Mouse (Mus musculus): ENCODE measurements around the gene Cebpe.

- no peak for TF ChIP-seq CTCF (IDR thresholded peaks at IDR 0.05; ENCODE audit: low read depth)
- TF ChIP-seq EP300 (IDR thresholded peaks at IDR 0.05; ENCODE audit: low read depth), result no peak
These were observed 22.0 kb upstream of the Cebpe start for GRCm38 (mm10) chr14:54734004-54734403.

All from heart, postnatal 0 days (tissue).